Mouse (Mus musculus) forebrain, embryonic 16.5 days (tissue): Measurements from ENCODE around the gene Pih1d1. TPM values are rescaled to one million over a fixed set of nuclear protein-coding genes. Genes with fewer than 3 reads are reported as not detected.

Source experiments
- ATAC-seq: fragments of 200-750 bp; cut with Nextera tagmentation; 2 replicates; pipeline ENCODE4 v1.8.0; 2017; ENCODE audit warnings: mild to moderate bottlenecking, moderate library complexity
- H3K27ac ChIP-seq: fragments of 300-500 bp; sonication (generic); 2 replicates; pipeline ENCODE4 v1.5.1; 2014; ENCODE audit warnings: low read length, control low read depth
- H3K27me3 ChIP-seq: fragments of 300-500 bp; sonication (generic); replicated peaks from 2 replicates; pipeline ENCODE4 v1.6.1; 2014; ENCODE audit warnings: low read length; ENCODE audit not compliant: control insufficient read depth, insufficient read depth
- H3K36me3 ChIP-seq: fragments of 300-500 bp; sonication (generic); 2 replicates; pipeline ENCODE4 v1.6.1; 2014; ENCODE audit not compliant: control insufficient read depth, insufficient read depth
- H3K4me1 ChIP-seq: fragments of 300-500 bp; sonication (generic); replicated peaks from 2 replicates; pipeline ENCODE4 v1.6.1; 2014; ENCODE audit warnings: low read length; ENCODE audit not compliant: control insufficient read depth, insufficient read depth
- H3K4me2 ChIP-seq: fragments of 300-500 bp; sonication (generic); 2 replicates; pipeline ENCODE4 v1.6.1; 2014; ENCODE audit warnings: mild to moderate bottlenecking, low read length, control low read depth
- H3K4me3 ChIP-seq: fragments of 300-500 bp; sonication (generic); replicated peaks from 2 replicates; pipeline ENCODE4 v1.5.1; 2014; ENCODE audit warnings: mild to moderate bottlenecking, low read length, control low read depth
- H3K9ac ChIP-seq: fragments of 300-500 bp; sonication (generic); replicated peaks from 2 replicates; pipeline ENCODE4 v1.6.1; 2014; ENCODE audit warnings: low read depth, low read length, control low read depth
- H3K9me3 ChIP-seq: fragments of 300-500 bp; sonication (generic); 2 replicates; pipeline ENCODE4 v1.6.1; 2016; ENCODE audit warnings: low read length; ENCODE audit not compliant: control insufficient read depth
- WGBS: fragments of 180-500 bp; shearing (Covaris S2); extraction: QIAGEN DNeasy Blood & Tissue Kit; methylation state at CpG from one replicate; pipeline ENCODE4 v1.1.7; 2014; 5-methylcytosine and 5-hydroxymethylcytosine counted together
- microRNA counts: library from miRNA; unstranded; fragments of <30 nt; microRNA quantifications from one replicate; lab custom pipeline; 2016
- microRNA-seq: library from miRNA; unstranded; fragments of <30 nt; microRNA quantifications from one replicate; pipeline ENCODE4, GENCODE M21; 2017
- polyA plus RNA-seq: library from polyadenylated mRNA; unstranded; fragments of >200 nt; fragmentation: Nextera tagmentation; extraction: Ambion mirVana; gene quantifications from 2 replicates; pipeline ENCODE4 v1.2.1, GENCODE M21; 2015

Pih1d1 gene
- polyA plus RNA-seq, 1 experiment from 2014 or later, result 90.2 TPM

GRCm38 (mm10) chr7:45198435-45198834, 44.3 kb downstream of the Pih1d1 start:
- 10% methylated on average over 5 of the region's 5 CpGs for WGBS
- no peaks in the 10 kb centered on the region for H3K27me3 ChIP-seq
- no peak overlapping the region for H3K4me3 ChIP-seq
- H3K36me3 ChIP-seq, result no peaks in the 10 kb centered on the region
- peak; percentile 54 for ATAC-seq
- no peak overlapping the region for H3K27ac ChIP-seq
- H3K9me3 ChIP-seq, result no peaks in the 10 kb centered on the region
- H3K4me2 ChIP-seq, result peak overlapping the region; percentile 7; the same call in 1 of the 2 replicates
- peaks cover 5% of the 10 kb centered on the region for H3K4me1 ChIP-seq
- 0 out of 2 replicates have a peak overlapping the region, but pooled peaks have one; percentile 8 for H3K9ac ChIP-seq

- no peak overlapping the region for H3K4me3 ChIP-seq
- ATAC-seq, result no peak
- H3K36me3 ChIP-seq, result no peaks in the 10 kb centered on the region
- no peak overlapping the region for H3K27ac ChIP-seq
- 75% methylated on average over 11 of the region's 11 CpGs for WGBS
- H3K4me2 ChIP-seq, result no peak overlapping the region
- no peak overlapping the region for H3K9ac ChIP-seq
- peaks cover 5% of the 10 kb centered on the region for H3K4me1 ChIP-seq
- H3K27me3 ChIP-seq, result no peaks in the 10 kb centered on the region
- H3K9me3 ChIP-seq, result no peaks in the 10 kb centered on the region
Measured at GRCm38 (mm10) chr7:45198961-45199360, 44.9 kb downstream of the Pih1d1 start.

- peaks cover 9% of the 10 kb centered on the region for H3K4me1 ChIP-seq
- 63% methylated on average over 10 of the region's 10 CpGs for WGBS
- ATAC-seq, result no peak
Measured at GRCm38 (mm10) chr7:45202654-45203053, 48.6 kb downstream of the Pih1d1 start.

GRCm38 (mm10) chr7:45204380-45205143, 50.5 kb downstream of the Pih1d1 start, which contains the start of gene Ccdc155:
Gene Ccdc155 (minus strand): TSS chr7:45204892.
- WGBS, result 8% methylated on average over 43 of the region's 44 CpGs
- no peaks in the 10 kb centered on the region for H3K27me3 ChIP-seq

More at GRCm38 (mm10) chr7:45202654-45203053, 48.6 kb downstream of the Pih1d1 start:
- no peaks in the 10 kb centered on the region for H3K9me3 ChIP-seq
- no peaks in the 10 kb centered on the region for H3K27me3 ChIP-seq
- H3K4me3 ChIP-seq, result no peak overlapping the region
- no peak overlapping the region for H3K4me2 ChIP-seq
- no peak overlapping the region for H3K9ac ChIP-seq
- no peak overlapping the region for H3K27ac ChIP-seq
- no peaks in the 10 kb centered on the region for H3K36me3 ChIP-seq

GRCm38 (mm10) chr7:45208260-45208659, 54.2 kb downstream of the Pih1d1 start:
- no peak overlapping the region for H3K9ac ChIP-seq
- H3K4me3 ChIP-seq, result no peak overlapping the region
- H3K36me3 ChIP-seq, result no peaks in the 10 kb centered on the region
- peaks cover 15% of the 10 kb centered on the region for H3K27me3 ChIP-seq
- WGBS, result 82% methylated on average over 6 of the region's 6 CpGs
- peaks cover 7% of the 10 kb centered on the region; the same call in 1 of the 2 replicates for H3K4me1 ChIP-seq
- no peaks in the 10 kb centered on the region; the same call in 1 of the 2 replicates for H3K9me3 ChIP-seq
- no peak for ATAC-seq
- no peak overlapping the region for H3K27ac ChIP-seq
- H3K4me2 ChIP-seq, result no peak overlapping the region

More at GRCm38 (mm10) chr7:45204380-45205143, 50.5 kb downstream of the Pih1d1 start, which contains the start of gene Ccdc155:
- H3K9ac ChIP-seq, result peak within 1 kb of the TSS; percentile 54
- peak; percentile 100 for ATAC-seq
- H3K4me2 ChIP-seq, result peak within 1 kb of the TSS; percentile 67
- no peaks in the 10 kb centered on the region for H3K36me3 ChIP-seq
- H3K4me3 ChIP-seq, result peak within 1 kb of the TSS; percentile 55
- no peaks in the 10 kb centered on the region for H3K9me3 ChIP-seq
- peaks cover 4% of the 10 kb centered on the region; the same call in 1 of the 2 replicates for H3K4me1 ChIP-seq
- H3K27ac ChIP-seq, result peak within 1 kb of the TSS; percentile 75

MicroRNAs within 50 kb of the gene (microRNA counts, 519-probe panel; counts per million panel counts)
- 2,689 counts per million, percentile 68 among the panel's probes with 10 or more counts for microRNA mmu-miR-150 (lab: Ali Mortazavi, UCI)

Small RNA genes lying within 50 kb of the gene (microRNA-seq; reads per million reads assigned to microRNA genes)
- gene Mir150 (54.7 reads per million, percentile 46 among the genes with 10 or more reads in this experiment), gene Mir5121 (11.0 reads per million, percentile 30 among the genes with 10 or more reads in this experiment), gene Mir7055 (not detected)

Other genes starting within 250 kb of the Pih1d1 start
- gene Ap2a1, start 224.8 kb upstream of the Pih1d1 start, polyA plus RNA-seq, result 111 and 113 TPM in 2 replicates
- 0.15 TPM in 1 of 2 replicates, not detected in the other for gene Tsks, start 211.1 kb upstream of the Pih1d1 start, polyA plus RNA-seq
- 49.1 and 63.9 TPM in 2 replicates for gene Cpt1c, start 179.5 kb upstream of the Pih1d1 start, polyA plus RNA-seq
- gene Prmt1, start 167.7 kb upstream of the Pih1d1 start, polyA plus RNA-seq, result 646 and 707 TPM in 2 replicates
- gene Irf3, start 156.7 kb upstream of the Pih1d1 start, polyA plus RNA-seq, result 56.2 and 60.6 TPM in 2 replicates
- gene Bcl2l12, start 155.6 kb upstream of the Pih1d1 start, polyA plus RNA-seq, result 15.3 and 16.0 TPM in 2 replicates
- 42.1 and 44.3 TPM in 2 replicates for gene Scaf1, start 137.9 kb upstream of the Pih1d1 start, polyA plus RNA-seq
- 10.1 and 12.0 TPM in 2 replicates for gene Rras, start 136.3 kb upstream of the Pih1d1 start, polyA plus RNA-seq
- gene Prr12, start 101.4 kb upstream of the Pih1d1 start, polyA plus RNA-seq, result 15.2 and 17.3 TPM in 2 replicates
- 60.8 and 65.7 TPM in 2 replicates for gene Nosip, start 91.9 kb upstream of the Pih1d1 start, polyA plus RNA-seq
- 13.3 and 13.6 TPM in 2 replicates for gene Prrg2, start 91.6 kb upstream of the Pih1d1 start, polyA plus RNA-seq
- gene Rcn3, start 62.1 kb upstream of the Pih1d1 start, polyA plus RNA-seq, result 50.8 and 66.2 TPM in 2 replicates
- 17.7 and 24.4 TPM in 2 replicates for gene Fcgrt, start 50.5 kb upstream of the Pih1d1 start, polyA plus RNA-seq
- gene Rps11, start 29.9 kb upstream of the Pih1d1 start, polyA plus RNA-seq, result 860 and 958 TPM in 2 replicates
- gene Rpl13a, start 25.5 kb upstream of the Pih1d1 start, polyA plus RNA-seq, result 722 and 741 TPM in 2 replicates
- not detected in 2 replicates for gene Gm45713, start 18.1 kb upstream of the Pih1d1 start, polyA plus RNA-seq
- gene Flt3l, start 17.9 kb upstream of the Pih1d1 start, polyA plus RNA-seq, result 1.1 and 1.4 TPM in 2 replicates
- gene Aldh16a1, start 281 bp downstream of the Pih1d1 start, polyA plus RNA-seq, result 19.3 and 20.9 TPM in 2 replicates
- gene Slc17a7, start 9.6 kb downstream of the Pih1d1 start, polyA plus RNA-seq, result 20.1 and 22.8 TPM in 2 replicates
- 0.51 TPM in 1 of 2 replicates, not detected in the other for gene Gfy, start 25.3 kb downstream of the Pih1d1 start, polyA plus RNA-seq
- gene Pth2, start 26.7 kb downstream of the Pih1d1 start, polyA plus RNA-seq, result 0.63 TPM in 1 of 2 replicates, not detected in the other
- gene Ccdc155, start 50.6 kb downstream of the Pih1d1 start, polyA plus RNA-seq, result 0.58 and 0.95 TPM in 2 replicates
- 1.1 and 2.2 TPM in 2 replicates for gene Dkkl1, start 57.8 kb downstream of the Pih1d1 start, polyA plus RNA-seq
- gene Tead2, start 61.5 kb downstream of the Pih1d1 start, polyA plus RNA-seq, result 73.1 and 79.5 TPM in 2 replicates
- gene Cd37, start 84.8 kb downstream of the Pih1d1 start, polyA plus RNA-seq, result 1.5 and 1.6 TPM in 2 replicates
- 0.30 and 0.47 TPM in 2 replicates for gene Slc6a16, start 86.8 kb downstream of the Pih1d1 start, polyA plus RNA-seq
- not detected in 2 replicates for gene Slc6a21, start 123.2 kb downstream of the Pih1d1 start, polyA plus RNA-seq
- 8.2 and 10.1 TPM in 2 replicates for gene Trpm4, start 179.5 kb downstream of the Pih1d1 start, polyA plus RNA-seq
- gene Hrc, start 181.0 kb downstream of the Pih1d1 start, polyA plus RNA-seq, result 0.60 TPM in 1 of 2 replicates, not detected in the other
- 16.1 and 19.7 TPM in 2 replicates for gene Ppfia3, start 212.7 kb downstream of the Pih1d1 start, polyA plus RNA-seq
- 6.1 and 18.5 TPM in 2 replicates for gene Lin7b, start 216.3 kb downstream of the Pih1d1 start, polyA plus RNA-seq
- gene Snrnp70, start 241.4 kb downstream of the Pih1d1 start, polyA plus RNA-seq, result 206 and 215 TPM in 2 replicates